Mouse (Mus musculus): ENCODE measurements around the gene Csf3r. TPM values are rescaled to one million over a fixed set of nuclear protein-coding genes. Genes with fewer than 3 reads are reported as not detected.

Gene Csf3r
- total RNA-seq, 2 experiments from 2014 or later, result 103 to 214 TPM

- peak; percentile 39; the same call in 1 of the 2 replicates for ATAC-seq (ENCODE audit: poor library complexity, severe bottlenecking)
Measured at GRCm38 (mm10) chr4:126051617-126052016, 27.3 kb downstream of the Csf3r start.

GRCm38 (mm10) chr4:126057207-126058133 lies 33.1 kb downstream of the Csf3r start:
- ATAC-seq (ENCODE audit: poor library complexity, severe bottlenecking), result peak; percentile 43

GRCm38 (mm10) chr4:126058134-126058996 lies 34.0 kb downstream of the Csf3r start, which contains the start of gene Oscp1:
TSS of gene Oscp1 (plus strand) at chr4:126058565.
- peak; percentile 92 for ATAC-seq (ENCODE audit: poor library complexity, severe bottlenecking)

GRCm38 (mm10) chr4:126058997-126059362 lies 34.6 kb downstream of the Csf3r start:
- no peak for ATAC-seq (ENCODE audit: poor library complexity, severe bottlenecking)

GRCm38 (mm10) chr4:126062856-126063255 lies 38.5 kb downstream of the Csf3r start:
- no peak for ATAC-seq (ENCODE audit: poor library complexity, severe bottlenecking)

GRCm38 (mm10) chr4:126065241-126065640 lies 40.9 kb downstream of the Csf3r start:
- ATAC-seq (ENCODE audit: poor library complexity, severe bottlenecking), result peak; percentile 87

- peak; percentile 66 for ATAC-seq (ENCODE audit: poor library complexity, severe bottlenecking)
Measured at GRCm38 (mm10) chr4:126067401-126068077, 43.2 kb downstream of the Csf3r start.

- no peak for ATAC-seq (ENCODE audit: poor library complexity, severe bottlenecking)
Measured at GRCm38 (mm10) chr4:126068842-126069241, 44.5 kb downstream of the Csf3r start.

GRCm38 (mm10) chr4:126077833-126078232 lies 53.5 kb downstream of the Csf3r start:
- no peak for ATAC-seq (ENCODE audit: poor library complexity, severe bottlenecking)

- no peak for ATAC-seq (ENCODE audit: poor library complexity, severe bottlenecking)
Measured at GRCm38 (mm10) chr4:126079266-126079665, 54.9 kb downstream of the Csf3r start.

- no peak for ATAC-seq (ENCODE audit: poor library complexity, severe bottlenecking)
Measured at GRCm38 (mm10) chr4:126081601-126082000, 57.3 kb downstream of the Csf3r start.

- ATAC-seq (ENCODE audit: poor library complexity, severe bottlenecking), result peak; percentile 42
Measured at GRCm38 (mm10) chr4:126083021-126083420, 58.7 kb downstream of the Csf3r start.

GRCm38 (mm10) chr4:126084382-126084781 lies 60.0 kb downstream of the Csf3r start:
- no peak for ATAC-seq (ENCODE audit: poor library complexity, severe bottlenecking)

- ATAC-seq (ENCODE audit: poor library complexity, severe bottlenecking), result peak; percentile 99
Measured at GRCm38 (mm10) chr4:126085996-126086576, 61.7 kb downstream of the Csf3r start.

- no peak for ATAC-seq (ENCODE audit: poor library complexity, severe bottlenecking)
Measured at GRCm38 (mm10) chr4:126090101-126090847, 65.9 kb downstream of the Csf3r start.

GRCm38 (mm10) chr4:126090848-126091124 lies 66.4 kb downstream of the Csf3r start:
- ATAC-seq (ENCODE audit: poor library complexity, severe bottlenecking), result no peak

- no peak for ATAC-seq (ENCODE audit: poor library complexity, severe bottlenecking)
Measured at GRCm38 (mm10) chr4:126091873-126092272, 67.5 kb downstream of the Csf3r start.
